Mouse (Mus musculus): ENCODE data around the gene Fzr1. TPM values are rescaled to one million over a fixed set of nuclear protein-coding genes. Genes with fewer than 3 reads are reported as not detected.

Gene Fzr1
- polyA plus RNA-seq, 1 experiment from 2014 or later, result 112 TPM

- peaks cover 84% of the 10 kb centered on the region for H3K27me3 ChIP-seq
- WGBS, result 4% methylated on average over 60 of the region's 67 CpGs
- ATAC-seq (ENCODE audit: low FRiP score, low read depth), result no peak
- peak within 1 kb of the TSS; percentile 76 for H3K4me2 ChIP-seq (replicated peaks)
- H3K9me3 ChIP-seq, result no peaks in the 10 kb centered on the region
- H3K4me3 ChIP-seq, result peak within 1 kb of the TSS; percentile 44
- peaks cover 27% of the 10 kb centered on the region for H3K4me1 ChIP-seq
- H3K27ac ChIP-seq, result no peak within 1 kb of the TSS
- H3K36me3 ChIP-seq, result peaks cover 16% of the 10 kb centered on the region
- H3K9ac ChIP-seq, result peak within 1 kb of the TSS; percentile 67
Observed at GRCm38 (mm10) chr10:81342686-81343505, 35.4 kb downstream of the Fzr1 start, which contains the start of gene Gipc3. TSS of gene Gipc3 (minus strand) at chr10:81343266.

- H3K4me2 ChIP-seq (replicated peaks), result no peak overlapping the region
- peaks cover 8% of the 10 kb centered on the region for H3K36me3 ChIP-seq
- no peak overlapping the region for H3K27ac ChIP-seq
- 34% methylated on average over 16 of the region's 16 CpGs for WGBS
- ATAC-seq (ENCODE audit: low FRiP score, low read depth), result no peak
- no peak overlapping the region for H3K4me3 ChIP-seq
- H3K9ac ChIP-seq, result no peak overlapping the region
- H3K4me1 ChIP-seq, result peaks cover 16% of the 10 kb centered on the region
- peaks cover 86% of the 10 kb centered on the region for H3K27me3 ChIP-seq
- no peaks in the 10 kb centered on the region for H3K9me3 ChIP-seq
Observed at GRCm38 (mm10) chr10:81341333-81341949, 36.9 kb downstream of the Fzr1 start.

GRCm38 (mm10) chr10:81340551-81341332 lies 37.6 kb downstream of the Fzr1 start:
- WGBS, result 47% methylated on average over 17 of the region's 17 CpGs
- no peak overlapping the region for H3K27ac ChIP-seq
- peaks cover 18% of the 10 kb centered on the region for H3K4me1 ChIP-seq
- peaks cover 8% of the 10 kb centered on the region for H3K36me3 ChIP-seq
- no peak overlapping the region for H3K4me2 ChIP-seq (replicated peaks)
- H3K27me3 ChIP-seq, result peaks cover 79% of the 10 kb centered on the region
- no peak for ATAC-seq (ENCODE audit: low FRiP score, low read depth)
- H3K9ac ChIP-seq, result no peak overlapping the region
- no peaks in the 10 kb centered on the region for H3K9me3 ChIP-seq
- H3K4me3 ChIP-seq, result no peak overlapping the region

GRCm38 (mm10) chr10:81336558-81336957 lies 41.8 kb downstream of the Fzr1 start:
- no peak for ATAC-seq (ENCODE audit: low FRiP score, low read depth)
- Histone ChIP-seq H3K36me3 (no peaks in the 10 kb centered on the region), H3K27me3 (peaks cover 68% of the 10 kb centered on the region)

GRCm38 (mm10) chr10:81335393-81336340 lies 42.6 kb downstream of the Fzr1 start:
- Histone ChIP-seq H3K9ac (peak overlapping the region; percentile 45), H3K9me3 (no peaks in the 10 kb centered on the region), H3K4me1 (peaks cover 26% of the 10 kb centered on the region), H3K36me3 (no peaks in the 10 kb centered on the region), H3K4me2 (replicated peaks) (peak overlapping the region; percentile 36), H3K27me3 (peaks cover 61% of the 10 kb centered on the region), H3K27ac (peak overlapping the region; percentile 83), H3K4me3 (no peak overlapping the region)
- 35% methylated on average over 17 of the region's 19 CpGs for WGBS
- peak; percentile 62 for ATAC-seq (ENCODE audit: low FRiP score, low read depth)

More at GRCm38 (mm10) chr10:81336558-81336957, 41.8 kb downstream of the Fzr1 start:
- Histone ChIP-seq H3K4me3 (no peak overlapping the region), H3K4me2 (replicated peaks) (peak overlapping the region; percentile 36; the same call in 1 of the 2 replicates), H3K4me1 (peaks cover 26% of the 10 kb centered on the region), H3K9ac (no peak overlapping the region), H3K27ac (peak overlapping the region; percentile 83), H3K9me3 (no peaks in the 10 kb centered on the region)
- WGBS, result 88% methylated on average over 4 of the region's 4 CpGs

GRCm38 (mm10) chr10:81334324-81334723 lies 44.0 kb downstream of the Fzr1 start:
- Histone ChIP-seq H3K27me3 (peaks cover 54% of the 10 kb centered on the region), H3K9me3 (no peaks in the 10 kb centered on the region), H3K4me1 (peaks cover 39% of the 10 kb centered on the region), H3K4me2 (replicated peaks) (no peak overlapping the region), H3K9ac (no peak overlapping the region), H3K27ac (no peak overlapping the region), H3K4me3 (no peak overlapping the region), H3K36me3 (no peaks in the 10 kb centered on the region)
- no peak for ATAC-seq (ENCODE audit: low FRiP score, low read depth)
- WGBS, result 67% methylated on average over 11 of the region's 11 CpGs

- peak overlapping the region; percentile 12; the same call in 1 of the 2 replicates for H3K4me3 ChIP-seq
- peaks cover 11% of the 10 kb centered on the region for H3K36me3 ChIP-seq
- peaks cover 37% of the 10 kb centered on the region for H3K27me3 ChIP-seq
- ATAC-seq (ENCODE audit: low FRiP score, low read depth), result no peak
- peak overlapping the region; percentile 36 for H3K4me2 ChIP-seq (replicated peaks)
- H3K9ac ChIP-seq, result 0 out of 2 replicates have a peak overlapping the region, but pooled peaks have one; percentile 19
- WGBS, result 17% methylated on average over 27 of the region's 29 CpGs
- no peaks in the 10 kb centered on the region for H3K9me3 ChIP-seq
- peaks cover 49% of the 10 kb centered on the region for H3K4me1 ChIP-seq
- no peak overlapping the region for H3K27ac ChIP-seq
Observed at GRCm38 (mm10) chr10:81332277-81332676, 46.0 kb downstream of the Fzr1 start.

GRCm38 (mm10) chr10:81330007-81330406 lies 48.3 kb downstream of the Fzr1 start:
- peak overlapping the region; percentile 54 for H3K9ac ChIP-seq

GRCm38 (mm10) chr10:81329194-81329975 lies 48.9 kb downstream of the Fzr1 start:
- H3K4me3 ChIP-seq, result no peak overlapping the region
- ATAC-seq (ENCODE audit: low FRiP score, low read depth), result peak; percentile 84
- peak overlapping the region; percentile 30 for H3K4me2 ChIP-seq (replicated peaks)

More at GRCm38 (mm10) chr10:81330007-81330406, 48.3 kb downstream of the Fzr1 start:
- 51% methylated on average over 4 of the region's 4 CpGs for WGBS
- peak overlapping the region; percentile 30; the same call in 1 of the 2 replicates for H3K4me2 ChIP-seq (replicated peaks)
- H3K27me3 ChIP-seq, result peaks cover 31% of the 10 kb centered on the region
- H3K4me3 ChIP-seq, result no peak overlapping the region
- H3K36me3 ChIP-seq, result peaks cover 33% of the 10 kb centered on the region
- H3K27ac ChIP-seq, result peak overlapping the region; percentile 90
- H3K4me1 ChIP-seq, result peaks cover 33% of the 10 kb centered on the region
- no peaks in the 10 kb centered on the region for H3K9me3 ChIP-seq
- 0 out of 2 replicates have a peak, but pooled peaks have one; percentile 1 for ATAC-seq (ENCODE audit: low FRiP score, low read depth)

GRCm38 (mm10) chr10:81328386-81328785 lies 49.9 kb downstream of the Fzr1 start, which contains the start of gene Tbxa2r:
TSS of gene Tbxa2r (plus strand) at chr10:81328731.
- H3K9ac ChIP-seq, result peak within 1 kb of the TSS; percentile 54; the same call in 1 of the 2 replicates
- no peak within 1 kb of the TSS for H3K4me3 ChIP-seq
- H3K27me3 ChIP-seq, result peaks cover 21% of the 10 kb centered on the region
- H3K4me2 ChIP-seq (replicated peaks), result peak within 1 kb of the TSS; percentile 30
- peaks cover 28% of the 10 kb centered on the region for H3K4me1 ChIP-seq
- peak within 1 kb of the TSS; percentile 90 for H3K27ac ChIP-seq
- WGBS, result 15% methylated on average over 10 of the region's 10 CpGs
- no peak for ATAC-seq (ENCODE audit: low FRiP score, low read depth)
- peaks cover 50% of the 10 kb centered on the region for H3K36me3 ChIP-seq
- H3K9me3 ChIP-seq, result no peaks in the 10 kb centered on the region

More at GRCm38 (mm10) chr10:81329194-81329975, 48.9 kb downstream of the Fzr1 start:
- H3K4me1 ChIP-seq, result peaks cover 28% of the 10 kb centered on the region
- WGBS, result 56% methylated on average over 10 of the region's 10 CpGs
- H3K9me3 ChIP-seq, result no peaks in the 10 kb centered on the region
- H3K9ac ChIP-seq, result peak overlapping the region; percentile 54
- H3K36me3 ChIP-seq, result peaks cover 40% of the 10 kb centered on the region
- H3K27ac ChIP-seq, result peak overlapping the region; percentile 90
- peaks cover 25% of the 10 kb centered on the region for H3K27me3 ChIP-seq
